11 mouse cellular contexts compared by ENCODE assay signal in genomic region chr15:62091746-62092659, GRCm38 (mm10).
A peak's percentile ranks its signal among the peaks of the same experiment; 100 is the strongest.
DNase-seq lines count a peak whose midpoint lies in the region; ATAC-seq lines count a peak whose summit lies in the region.
"Had no signal": no experiment of that assay in that cellular context is flagged by ENCODE, and none has a peak within 500 bp of the region (broad histone marks: within the 10 kb centered on the region; RNA-seq: fewer than 3 reads in every experiment).

No protein-coding gene starts in this region.

- 56% methylated on average over 12 of the region's 12 CpGs for WGBS in forebrain, embryonic 10.5 days
- WGBS in forebrain, embryonic 14.5 days: 57% methylated on average over 12 of the region's 12 CpGs
- 54% methylated on average over 12 of the region's 12 CpGs for WGBS in limb, embryonic 12.5 days
- WGBS in forebrain, embryonic 13.5 days: 61% methylated on average over 12 of the region's 12 CpGs

- H3K36me3 ChIP-seq in forebrain, embryonic 10.5 days (replicated peaks): no peaks in the 10 kb centered on the region
- H3K36me3 ChIP-seq in forebrain, embryonic 14.5 days (ENCODE audit: control insufficient read depth, insufficient read depth, low read length): no peaks in the 10 kb centered on the region
- no peaks in the 10 kb centered on the region for H3K36me3 ChIP-seq in limb, embryonic 12.5 days
- no peaks in the 10 kb centered on the region for H3K36me3 ChIP-seq in forebrain, embryonic 13.5 days (ENCODE audit: poor library complexity, severe bottlenecking)
- H3K36me3 ChIP-seq: embryonic facial prominence, embryonic 13.5 days; limb, embryonic 15.5 days had no signal

- H3K4me1 ChIP-seq in forebrain, embryonic 10.5 days: peaks cover 18% of the 10 kb centered on the region
- H3K4me1 ChIP-seq in forebrain, embryonic 14.5 days (ENCODE audit: control insufficient read depth, insufficient read depth, low read length): no peaks in the 10 kb centered on the region
- peaks cover 13% of the 10 kb centered on the region for H3K4me1 ChIP-seq in limb, embryonic 12.5 days (replicated peaks)
- H3K4me1 ChIP-seq in forebrain, embryonic 13.5 days: peaks cover 10% of the 10 kb centered on the region; the same call in 1 of the 2 replicates

- no peaks in the 10 kb centered on the region for H3K27me3 ChIP-seq in forebrain, embryonic 10.5 days (ENCODE audit: poor library complexity, severe bottlenecking)
- no peaks in the 10 kb centered on the region for H3K27me3 ChIP-seq in forebrain, embryonic 14.5 days (replicated peaks; ENCODE audit: control insufficient read depth, insufficient read depth, low read length)
- no peaks in the 10 kb centered on the region for H3K27me3 ChIP-seq in limb, embryonic 12.5 days
- H3K27me3 ChIP-seq in forebrain, embryonic 13.5 days: no peaks in the 10 kb centered on the region
- H3K27me3 ChIP-seq: embryonic facial prominence, embryonic 13.5 days; limb, embryonic 15.5 days had no signal

- H3K9ac ChIP-seq in forebrain, embryonic 14.5 days (ENCODE audit: low read length): no peak overlapping the region
- H3K9ac ChIP-seq in limb, embryonic 12.5 days (replicated peaks): no peak overlapping the region
- no peak overlapping the region for H3K9ac ChIP-seq in forebrain, embryonic 13.5 days
- H3K9ac ChIP-seq: embryonic facial prominence, embryonic 13.5 days; limb, embryonic 15.5 days had no signal

- H3K9me3 ChIP-seq in forebrain, embryonic 10.5 days: no peaks in the 10 kb centered on the region
- no peaks in the 10 kb centered on the region for H3K9me3 ChIP-seq in forebrain, embryonic 14.5 days (replicated peaks; ENCODE audit: control insufficient read depth, low read length)
- no peaks in the 10 kb centered on the region for H3K9me3 ChIP-seq in limb, embryonic 12.5 days
- no peaks in the 10 kb centered on the region for H3K9me3 ChIP-seq in forebrain, embryonic 13.5 days (replicated peaks)
- H3K9me3 ChIP-seq: embryonic facial prominence, embryonic 13.5 days; limb, embryonic 15.5 days had no signal

- H3K4me3 ChIP-seq in forebrain, embryonic 10.5 days: no peak overlapping the region
- H3K4me3 ChIP-seq in forebrain, embryonic 14.5 days (ENCODE audit: low read depth, low read length): no peak overlapping the region
- no peak overlapping the region for H3K4me3 ChIP-seq in limb, embryonic 12.5 days (replicated peaks)
- no peak overlapping the region for H3K4me3 ChIP-seq in forebrain, embryonic 13.5 days
- H3K4me3 ChIP-seq: embryonic facial prominence, embryonic 13.5 days; gastrocnemius, adult 2 months; limb, embryonic 15.5 days had no signal

- H3K4me2 ChIP-seq in forebrain, embryonic 14.5 days (ENCODE audit: low read length): no peak overlapping the region
- H3K4me2 ChIP-seq in limb, embryonic 12.5 days: no peak overlapping the region
- H3K4me2 ChIP-seq in forebrain, embryonic 13.5 days: no peak overlapping the region
- H3K4me2 ChIP-seq: embryonic facial prominence, embryonic 13.5 days; limb, embryonic 15.5 days had no signal

- ATAC-seq in forebrain, embryonic 14.5 days: no peak
- no peak for ATAC-seq in limb, embryonic 12.5 days (ENCODE audit: insufficient number of reproducible peaks, insufficient read depth, low FRiP score, low TSS enrichment, low read depth)
- ATAC-seq in forebrain, embryonic 13.5 days: no peak

- DNase-seq in forebrain, embryonic 10.5 days (ENCODE audit: extremely low spot score, low spot score): no peak
- no peak for DNase-seq in forebrain, embryonic 14.5 days (ENCODE audit: low spot score)
- peak; percentile 32 for DNase-seq in thymus, postnatal 25 days
- no peak for DNase-seq in thymus, postnatal 10 days (ENCODE audit: low spot score in 2 of 2)
- peak; percentile 18 for DNase-seq in thymus, postnatal 4 days
- no peak for DNase-seq in kidney, postnatal 25 days
- DNase-seq: gastrocnemius, adult 2 months had no signal

- 0 out of 2 replicates have a peak overlapping the region, but pooled peaks have one; percentile 25 for H3K27ac ChIP-seq in forebrain, embryonic 10.5 days
- H3K27ac ChIP-seq in forebrain, embryonic 14.5 days (ENCODE audit: low read depth, low read length): no peak overlapping the region
- H3K27ac ChIP-seq in limb, embryonic 12.5 days: peak overlapping the region; percentile 46; the same call in 1 of the 2 replicates
- H3K27ac ChIP-seq in forebrain, embryonic 13.5 days: no peak overlapping the region
- H3K27ac ChIP-seq: embryonic facial prominence, embryonic 13.5 days; gastrocnemius, adult 2 months; limb, embryonic 15.5 days had no signal

Comparison
In these comparisons a context has a peak if more than half of its experiments do, and no peak if none do; other contexts are left out.
1. DNase-seq: peak in thymus, postnatal 25 days (single experiment) and thymus, postnatal 4 days (single experiment); none in forebrain, embryonic 10.5 days (single experiment), forebrain, embryonic 14.5 days (single experiment), thymus, postnatal 10 days (0 of 2) and kidney, postnatal 25 days (0 of 2).
2. H3K27ac ChIP-seq: peak in forebrain, embryonic 10.5 days (single experiment) and limb, embryonic 12.5 days (single experiment); none in forebrain, embryonic 14.5 days (single experiment) and forebrain, embryonic 13.5 days (single experiment).